Mouse (Mus musculus) MEL (cell line): Measurements from ENCODE around the gene Tubgcp3.
"Not testable (repeated sequence)": the region's sequence is repeated elsewhere in the genome, so short reads cannot be mapped to it uniquely, and the experiment has no call there.

Experiments used
- CTCF ChIP-seq, 3 experiments: IDR thresholded peaks in 2 of 3; conservative IDR thresholded peaks in 1 of 3; 2 replicates each; pipeline ENCODE4 v1.5.1; 2011 to 2012; ENCODE audit warnings: low read length in 3 of 3, low read depth in 2 of 3, mild to moderate bottlenecking in 2 of 3, improper control_type of control experiment in 1 of 3, inconsistent platforms in 1 of 3, mixed read lengths in 1 of 3, moderate library complexity in 1 of 3; ENCODE audit not compliant: control insufficient read depth in 1 of 3, insufficient read depth in 1 of 3, poor library complexity in 1 of 3, severe bottlenecking in 1 of 3
- EP300 ChIP-seq, 2 experiments: IDR thresholded peaks; 2 replicates each; pipeline ENCODE4 v1.6.1; 2011; ENCODE audit warnings: improper control_type of control experiment in 2 of 2, low read length in 2 of 2, low read depth in 1 of 2, mild to moderate bottlenecking in 1 of 2
- HCFC1 ChIP-seq: IDR thresholded peaks from 2 replicates; pipeline ENCODE4 v1.6.1; 2012; ENCODE audit warnings: low read depth, mild to moderate bottlenecking, inconsistent platforms, low read length, improper control_type of control experiment, moderate library complexity
- MXI1 ChIP-seq: IDR thresholded peaks from 2 replicates; pipeline ENCODE4 v1.6.1; 2011; ENCODE audit warnings: mild to moderate bottlenecking, low read depth, low read length, improper control_type of control experiment
- MYB ChIP-seq: IDR thresholded peaks from 2 replicates; pipeline ENCODE4 v1.6.1; 2011; ENCODE audit warnings: mild to moderate bottlenecking, low read depth, low read length, improper control_type of control experiment
- MYC ChIP-seq: IDR thresholded peaks from 2 replicates; pipeline ENCODE4 v1.6.1; 2011; ENCODE audit warnings: low read depth, mild to moderate bottlenecking, low read length, improper control_type of control experiment, moderate library complexity
- POLR2A ChIP-seq, 2 experiments: IDR thresholded peaks; 2 replicates each; pipeline ENCODE4 v1.6.1; 2011 to 2012; ENCODE audit warnings: low read length in 2 of 2, mild to moderate bottlenecking in 2 of 2, control low read depth in 1 of 2, improper control_type of control experiment in 1 of 2, low read depth in 1 of 2, moderate library complexity in 1 of 2; ENCODE audit not compliant: control insufficient read depth in 1 of 2, insufficient read depth in 1 of 2, poor library complexity in 1 of 2
- POLR2AphosphoS5 ChIP-seq: IDR thresholded peaks from 2 replicates; pipeline ENCODE4 v1.6.1; 2012; ENCODE audit warnings: low read depth, borderline replicate concordance, mild to moderate bottlenecking, inconsistent platforms, low read length, moderate library complexity, mixed read lengths
- TAL1 ChIP-seq: IDR thresholded peaks from 2 replicates; pipeline ENCODE4 v1.6.1; 2012; ENCODE audit warnings: mild to moderate bottlenecking, inconsistent platforms, low read length, moderate library complexity, mixed read lengths
- USF1 ChIP-seq: IDR thresholded peaks from 2 replicates; pipeline ENCODE4 v1.6.1; 2014; ENCODE audit warnings: low read depth, mild to moderate bottlenecking, inconsistent platforms, low read length, improper control_type of control experiment, moderate library complexity
- USF2 ChIP-seq, 2 experiments: IDR thresholded peaks; 2 replicates each; pipeline ENCODE4 v1.6.1; 2011 to 2012; ENCODE audit warnings: improper control_type of control experiment in 2 of 2, low read length in 2 of 2, borderline replicate concordance in 1 of 2, inconsistent platforms in 1 of 2, low read depth in 1 of 2, mild to moderate bottlenecking in 1 of 2; ENCODE audit not compliant: insufficient read depth in 1 of 2
- ZKSCAN1 ChIP-seq: IDR thresholded peaks from 2 replicates; pipeline ENCODE4 v1.6.1; 2012; ENCODE audit warnings: low read depth, mild to moderate bottlenecking, inconsistent platforms, low read length, improper control_type of control experiment, moderate library complexity
- ZMIZ1 ChIP-seq: IDR thresholded peaks from 2 replicates; pipeline ENCODE4 v1.6.1; 2012; ENCODE audit warnings: low read depth, mild to moderate bottlenecking, inconsistent platforms, low read length, improper control_type of control experiment, moderate library complexity
- ZNF384 ChIP-seq: IDR thresholded peaks from 2 replicates; pipeline ENCODE4 v1.6.1; 2012; ENCODE audit warnings: low read depth, mild to moderate bottlenecking, inconsistent platforms, low read length, improper control_type of control experiment

GRCm38 (mm10) chr8:12666530-12666929 lies 5.5 kb downstream of the Tubgcp3 start:
- not testable (repeated sequence) for TF ChIP-seq MYC; POLR2A (IDR thresholded peaks at IDR 0.05; ENCODE audit: control insufficient read depth in 1 of 2, insufficient read depth in 1 of 2, low read depth in 1 of 2, low read length in 2 of 2, poor library complexity in 1 of 2); ZKSCAN1; USF2 (IDR thresholded peaks at IDR 0.05; ENCODE audit: borderline replicate concordance in 1 of 2, insufficient read depth in 1 of 2, low read depth in 1 of 2, low read length in 2 of 2); POLR2AphosphoS5; ZNF384; CTCF (IDR thresholded peaks at IDR 0.05 in 2 of 3, conservative IDR thresholded peaks at IDR 0.05 in 1 of 3; ENCODE audit: control insufficient read depth in 1 of 3, insufficient read depth in 1 of 3, low read depth in 2 of 3, low read length in 3 of 3, poor library complexity in 1 of 3, severe bottlenecking in 1 of 3); USF1; MXI1; TAL1; MYB; ZMIZ1; HCFC1; EP300 (IDR thresholded peaks at IDR 0.05; ENCODE audit: low read depth in 1 of 2, low read length in 2 of 2)
